Mouse (Mus musculus): Measurements from ENCODE around the gene Klhdc1. TPM values are rescaled to one million over a fixed set of nuclear protein-coding genes. Genes with fewer than 3 reads are reported as not detected.
A peak's percentile ranks its signal among the peaks of the same experiment; 100 is the strongest.

The Klhdc1 gene
- polyA plus RNA-seq, 1 experiment from 2014 or later: 5.5 TPM

DNA sequence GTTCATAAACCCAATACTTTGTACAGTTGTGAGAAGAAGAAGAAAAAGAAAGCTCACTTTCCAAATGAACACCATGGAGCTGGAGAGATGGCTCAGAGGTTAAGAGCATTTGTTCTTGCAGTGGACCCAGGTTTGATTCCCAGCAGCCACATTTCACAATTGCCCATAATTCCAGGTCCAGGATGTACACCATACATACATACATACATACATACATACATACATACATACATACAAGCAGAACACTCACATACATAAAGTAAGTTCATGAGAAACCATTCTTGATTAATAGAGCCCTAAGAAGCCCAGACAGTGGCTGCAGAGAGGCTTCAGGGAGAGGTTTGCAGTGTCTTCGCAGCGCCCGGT, 412 bp downstream of the Klhdc1 start:
- Histone ChIP-seq H3K4me3 (replicated peaks) (peak overlapping the region; percentile 70), H3K4me1 (peaks cover 10% of the 10 kb centered on the region; the same call in 1 of the 2 replicates), H3K27me3 (no peaks in the 10 kb centered on the region), H3K9me3 (no peaks in the 10 kb centered on the region), H3K4me2 (peak overlapping the region; percentile 70), H3K27ac (peak overlapping the region; percentile 77), H3K36me3 (replicated peaks) (no peaks in the 10 kb centered on the region), H3K9ac (peak overlapping the region; percentile 84)
- WGBS: 7% methylated on average over 3 of the region's 3 CpGs
- no peak for ATAC-seq (ENCODE audit: low FRiP score)

DNA sequence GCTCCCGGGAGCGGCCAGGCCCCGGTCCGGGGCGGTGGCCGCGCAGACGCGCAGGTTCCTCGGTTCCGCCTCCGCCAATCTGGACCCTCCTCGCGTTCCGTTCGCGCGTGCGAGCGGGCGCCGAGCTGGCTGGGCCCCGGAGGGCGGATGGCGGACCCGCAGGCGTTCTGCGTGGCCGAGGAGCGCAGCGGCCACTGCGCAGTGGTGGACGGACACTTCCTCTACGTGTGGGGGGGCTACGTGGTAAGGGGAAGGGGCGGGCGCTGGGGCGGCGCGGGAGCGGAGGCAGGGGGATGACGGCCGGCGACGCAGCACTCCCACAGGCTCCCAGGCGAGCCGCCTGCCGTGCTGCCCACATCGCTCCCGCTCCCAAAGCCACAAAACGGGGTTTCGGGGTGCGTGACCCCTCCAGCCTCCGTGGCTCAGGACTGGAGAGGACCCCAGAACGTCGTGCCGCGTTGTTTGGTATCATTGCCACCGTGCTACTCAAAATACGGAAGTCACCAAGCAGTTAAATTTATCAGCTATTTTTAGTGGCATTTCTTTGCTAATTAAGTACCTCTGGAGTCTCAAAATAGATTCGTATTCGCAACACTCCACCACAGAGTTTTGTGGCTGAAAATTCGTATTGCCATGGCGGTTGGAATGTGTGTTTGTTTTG, 925 bp downstream of the Klhdc1 start:
- peak; percentile 93 for ATAC-seq (ENCODE audit: low FRiP score)
- H3K36me3 ChIP-seq (replicated peaks): no peaks in the 10 kb centered on the region
- H3K9me3 ChIP-seq: no peaks in the 10 kb centered on the region
- under 1% methylated on average over 64 of the region's 64 CpGs for WGBS
- H3K9ac ChIP-seq: peak overlapping the region; percentile 84
- H3K27me3 ChIP-seq: no peaks in the 10 kb centered on the region
- H3K4me1 ChIP-seq: peaks cover 10% of the 10 kb centered on the region; the same call in 1 of the 2 replicates
- peak overlapping the region; percentile 70 for H3K4me2 ChIP-seq
- peak overlapping the region; percentile 77 for H3K27ac ChIP-seq
- peak overlapping the region; percentile 70 for H3K4me3 ChIP-seq (replicated peaks)

DNA sequence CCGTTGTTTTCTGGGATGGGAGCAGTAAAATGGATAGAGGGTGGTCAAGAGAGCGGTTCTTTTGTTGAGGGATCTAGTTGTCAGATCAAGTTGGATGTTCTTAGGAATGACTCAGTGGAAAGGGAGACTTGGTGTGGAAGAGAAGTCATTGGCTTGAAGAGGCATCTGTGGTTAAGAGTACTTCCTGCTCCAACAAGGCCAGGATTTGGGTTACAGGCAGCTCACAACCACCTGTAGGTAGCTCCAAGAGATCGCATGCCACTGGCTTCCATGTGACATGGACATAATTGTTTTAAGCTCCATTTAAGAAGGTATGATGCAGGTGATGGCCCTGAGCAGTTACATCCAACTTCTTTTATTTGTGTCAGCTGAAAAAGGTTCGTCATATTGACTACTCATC, 8.8 kb downstream of the Klhdc1 start:
- no peaks in the 10 kb centered on the region for H3K27me3 ChIP-seq
- no peaks in the 10 kb centered on the region for H3K36me3 ChIP-seq (replicated peaks)
- no peak overlapping the region for H3K4me3 ChIP-seq (replicated peaks)
- no peaks in the 10 kb centered on the region for H3K4me1 ChIP-seq
- H3K9ac ChIP-seq: no peak overlapping the region
- H3K9me3 ChIP-seq: no peaks in the 10 kb centered on the region
- 88% methylated on average over 4 of the region's 4 CpGs for WGBS
- no peak overlapping the region for H3K4me2 ChIP-seq
- ATAC-seq (ENCODE audit: low FRiP score): no peak
- H3K27ac ChIP-seq: no peak overlapping the region

- Histone ChIP-seq H3K27me3 (no peaks in the 10 kb centered on the region), H3K9me3 (no peaks in the 10 kb centered on the region), H3K27ac (no peak overlapping the region), H3K4me2 (no peak overlapping the region), H3K4me3 (replicated peaks) (no peak overlapping the region), H3K9ac (no peak overlapping the region), H3K36me3 (replicated peaks) (no peaks in the 10 kb centered on the region), H3K4me1 (no peaks in the 10 kb centered on the region)
- no peak for ATAC-seq (ENCODE audit: low FRiP score)
- 81% methylated on average over 8 of the region's 8 CpGs for WGBS
Measured at GRCm38 (mm10) chr12:69250756-69251155, 9.8 kb downstream of the Klhdc1 start.

DNA sequence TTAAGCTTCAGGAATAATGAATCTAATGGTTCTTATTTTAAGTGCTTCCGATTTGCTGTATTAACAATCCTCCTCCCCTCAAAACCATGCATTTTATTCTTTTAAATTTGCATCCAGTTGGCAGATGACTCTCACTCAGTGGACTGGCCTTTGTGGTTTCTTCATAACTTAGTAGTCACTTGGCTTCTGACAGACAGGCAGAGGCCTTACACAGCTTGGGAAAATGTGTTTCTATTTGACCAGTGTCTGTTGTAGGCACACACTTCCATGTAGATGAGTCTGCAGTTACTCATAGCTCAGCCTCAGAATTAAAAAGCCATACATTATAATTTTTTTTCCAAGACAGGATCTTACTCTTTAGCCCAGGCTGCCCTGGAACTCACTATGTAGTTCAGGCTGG, 12.8 kb downstream of the Klhdc1 start:
- no peaks in the 10 kb centered on the region for H3K36me3 ChIP-seq (replicated peaks)
- no peaks in the 10 kb centered on the region for H3K4me1 ChIP-seq
- no peak overlapping the region for H3K4me3 ChIP-seq (replicated peaks)
- no peaks in the 10 kb centered on the region for H3K27me3 ChIP-seq
- ATAC-seq (ENCODE audit: low FRiP score): no peak
- H3K9me3 ChIP-seq: no peaks in the 10 kb centered on the region
- H3K27ac ChIP-seq: no peak overlapping the region
- WGBS: 94% methylated on average over 1 of the region's 1 CpGs
- H3K4me2 ChIP-seq: no peak overlapping the region
- H3K9ac ChIP-seq: no peak overlapping the region

DNA sequence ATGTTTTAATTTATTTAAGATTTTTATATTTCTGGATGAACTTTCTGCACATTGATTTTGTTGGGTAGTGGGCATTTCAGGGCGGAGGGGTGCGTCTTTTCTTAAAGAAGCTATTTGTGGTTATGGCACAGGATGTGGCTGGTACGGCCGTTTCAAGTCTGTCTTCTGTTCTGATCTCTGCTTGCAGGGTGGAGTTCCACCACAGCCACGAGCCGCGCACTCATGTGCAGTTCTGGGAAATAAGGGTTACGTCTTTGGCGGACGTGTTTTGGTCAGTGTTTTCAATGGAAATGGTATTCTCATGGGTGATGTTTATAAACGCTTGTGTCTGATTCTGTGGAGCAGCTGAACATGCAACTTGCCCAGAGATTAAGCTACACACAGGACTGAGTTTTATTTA, 16.9 kb downstream of the Klhdc1 start:
- H3K27ac ChIP-seq: no peak overlapping the region
- no peaks in the 10 kb centered on the region for H3K4me1 ChIP-seq
- ATAC-seq (ENCODE audit: low FRiP score): no peak
- 86% methylated on average over 11 of the region's 11 CpGs for WGBS
- H3K9ac ChIP-seq: no peak overlapping the region
- no peaks in the 10 kb centered on the region for H3K36me3 ChIP-seq (replicated peaks)
- H3K9me3 ChIP-seq: no peaks in the 10 kb centered on the region
- H3K27me3 ChIP-seq: no peaks in the 10 kb centered on the region
- H3K4me2 ChIP-seq: no peak overlapping the region
- no peak overlapping the region for H3K4me3 ChIP-seq (replicated peaks)

DNA sequence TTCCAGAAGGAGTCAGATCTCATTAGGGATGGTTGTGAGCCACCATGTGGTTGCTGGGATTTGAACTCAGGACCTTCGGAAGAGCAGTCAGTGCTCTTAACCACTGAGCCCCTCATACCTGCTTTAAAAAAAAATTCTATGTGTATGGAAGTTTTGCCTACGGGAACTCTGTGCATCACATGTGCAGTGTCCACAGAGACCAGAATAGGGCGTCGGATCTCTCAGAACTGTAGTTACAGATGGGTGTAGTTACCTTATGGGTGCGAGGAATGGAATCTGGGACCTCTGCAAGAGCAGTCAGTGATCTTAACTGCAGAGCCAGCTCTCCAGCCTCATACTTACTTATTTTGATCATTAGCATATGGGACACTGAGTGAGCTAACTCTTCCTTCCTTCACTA, 21.3 kb downstream of the Klhdc1 start:
- Histone ChIP-seq H3K36me3 (replicated peaks) (no peaks in the 10 kb centered on the region), H3K4me3 (replicated peaks) (no peak overlapping the region), H3K4me1 (no peaks in the 10 kb centered on the region), H3K4me2 (no peak overlapping the region), H3K27me3 (no peaks in the 10 kb centered on the region), H3K9me3 (no peaks in the 10 kb centered on the region), H3K9ac (no peak overlapping the region), H3K27ac (no peak overlapping the region)
- 94% methylated on average over 5 of the region's 5 CpGs for WGBS
- no peak for ATAC-seq (ENCODE audit: low FRiP score)

GRCm38 (mm10) chr12:69265031-69265430, 24.1 kb downstream of the Klhdc1 start:
- no peaks in the 10 kb centered on the region for H3K4me1 ChIP-seq
- no peaks in the 10 kb centered on the region for H3K27me3 ChIP-seq
- no peak overlapping the region for H3K9ac ChIP-seq
- H3K27ac ChIP-seq: no peak overlapping the region
- WGBS: 92% methylated on average over 3 of the region's 3 CpGs
- no peak overlapping the region for H3K4me2 ChIP-seq
- no peak overlapping the region for H3K4me3 ChIP-seq (replicated peaks)
- no peaks in the 10 kb centered on the region for H3K9me3 ChIP-seq
- no peak for ATAC-seq (ENCODE audit: low FRiP score)
- H3K36me3 ChIP-seq (replicated peaks): no peaks in the 10 kb centered on the region

DNA sequence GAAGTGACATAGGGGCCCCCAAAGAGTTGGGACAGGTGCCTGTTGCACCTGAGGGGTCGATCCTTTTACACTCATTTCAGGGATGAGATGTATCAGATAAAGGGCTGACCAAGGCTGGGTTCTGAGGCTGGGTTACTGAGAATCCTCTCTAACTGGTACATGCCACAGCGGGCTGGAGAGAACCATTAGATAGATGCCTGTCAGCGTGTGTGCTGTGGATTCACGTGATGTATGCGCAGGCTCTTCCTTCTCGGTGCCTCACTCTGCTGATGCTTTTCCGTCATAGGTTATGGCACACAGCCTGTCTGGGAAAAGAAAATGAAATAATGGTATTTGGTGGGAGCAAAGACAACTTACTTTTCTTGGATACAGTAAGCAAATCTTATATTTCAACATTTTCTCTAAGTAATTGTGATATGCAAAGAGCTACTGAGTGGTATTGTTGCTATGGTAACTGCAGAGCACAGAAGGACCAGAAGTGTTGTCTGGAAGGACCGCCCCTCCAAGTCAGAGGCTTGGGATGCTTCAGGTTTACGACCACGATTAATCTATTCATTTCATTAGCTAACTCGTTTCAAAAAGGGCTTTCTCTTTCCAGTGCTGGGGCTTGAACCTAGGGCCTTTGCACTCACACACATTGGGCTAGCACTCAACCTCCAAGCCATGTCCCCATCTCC, 27.1 kb downstream of the Klhdc1 start:
- no peaks in the 10 kb centered on the region for H3K36me3 ChIP-seq (replicated peaks)
- H3K9ac ChIP-seq: no peak overlapping the region
- WGBS: 76% methylated on average over 11 of the region's 11 CpGs
- no peaks in the 10 kb centered on the region for H3K27me3 ChIP-seq
- no peak overlapping the region for H3K27ac ChIP-seq
- no peak overlapping the region for H3K4me2 ChIP-seq
- ATAC-seq (ENCODE audit: low FRiP score): no peak
- H3K9me3 ChIP-seq: no peaks in the 10 kb centered on the region
- no peaks in the 10 kb centered on the region for H3K4me1 ChIP-seq
- H3K4me3 ChIP-seq (replicated peaks): no peak overlapping the region

- Histone ChIP-seq H3K27me3 (no peaks in the 10 kb centered on the region), H3K4me2 (no peak overlapping the region), H3K27ac (no peak overlapping the region), H3K36me3 (replicated peaks) (no peaks in the 10 kb centered on the region), H3K9me3 (no peaks in the 10 kb centered on the region), H3K4me1 (no peaks in the 10 kb centered on the region), H3K4me3 (replicated peaks) (no peak overlapping the region), H3K9ac (no peak overlapping the region)
- ATAC-seq (ENCODE audit: low FRiP score): no peak
- WGBS: 72% methylated on average over 2 of the region's 2 CpGs
Measured at GRCm38 (mm10) chr12:69268956-69269355, 28.0 kb downstream of the Klhdc1 start.

GRCm38 (mm10) chr12:69279931-69280469, 39.0 kb downstream of the Klhdc1 start:
- no peak overlapping the region for H3K9ac ChIP-seq
- no peak for ATAC-seq (ENCODE audit: low FRiP score)
- no peak overlapping the region for H3K4me2 ChIP-seq
- H3K4me3 ChIP-seq (replicated peaks): no peak overlapping the region
- H3K4me1 ChIP-seq: no peaks in the 10 kb centered on the region
- H3K9me3 ChIP-seq: no peaks in the 10 kb centered on the region
- 59% methylated on average over 1 of the region's 1 CpGs for WGBS
- no peaks in the 10 kb centered on the region for H3K27me3 ChIP-seq
- H3K36me3 ChIP-seq (replicated peaks): no peaks in the 10 kb centered on the region
- no peak overlapping the region for H3K27ac ChIP-seq

DNA sequence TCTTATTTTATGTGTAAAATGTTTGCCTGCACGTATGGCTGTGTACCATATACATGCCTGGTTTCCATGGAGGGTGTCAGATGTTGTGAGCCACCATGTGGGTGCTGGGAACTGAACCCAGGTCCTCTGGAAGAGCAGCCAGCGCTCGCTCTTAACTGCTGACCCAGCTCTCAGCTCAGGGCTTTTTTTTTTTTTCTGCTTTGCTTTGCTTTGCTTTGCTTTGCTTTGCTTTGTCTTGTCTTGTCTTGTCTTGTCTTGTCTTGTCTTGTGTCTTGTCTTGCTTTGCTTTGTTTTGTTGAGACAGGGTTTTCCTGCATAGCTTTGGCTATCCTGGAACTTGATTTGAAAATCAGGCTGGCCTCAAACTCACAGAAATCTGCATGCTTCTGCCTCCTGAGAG, 39.9 kb downstream of the Klhdc1 start:
- no peaks in the 10 kb centered on the region for H3K27me3 ChIP-seq
- no peak overlapping the region for H3K4me2 ChIP-seq
- no peak overlapping the region for H3K9ac ChIP-seq
- no peaks in the 10 kb centered on the region for H3K9me3 ChIP-seq
- ATAC-seq (ENCODE audit: low FRiP score): no peak
- 90% methylated on average over 3 of the region's 3 CpGs for WGBS
- no peak overlapping the region for H3K27ac ChIP-seq
- H3K36me3 ChIP-seq (replicated peaks): no peaks in the 10 kb centered on the region
- no peak overlapping the region for H3K4me3 ChIP-seq (replicated peaks)
- H3K4me1 ChIP-seq: no peaks in the 10 kb centered on the region

- H3K4me2 ChIP-seq: no peak overlapping the region
Measured at GRCm38 (mm10) chr12:69283146-69283545, 42.2 kb downstream of the Klhdc1 start.

More at GRCm38 (mm10) chr12:69283146-69283545, 42.2 kb downstream of the Klhdc1 start:
- Histone ChIP-seq H3K9me3 (no peaks in the 10 kb centered on the region), H3K36me3 (replicated peaks) (no peaks in the 10 kb centered on the region), H3K4me3 (replicated peaks) (no peak overlapping the region), H3K4me1 (no peaks in the 10 kb centered on the region), H3K27me3 (no peaks in the 10 kb centered on the region), H3K9ac (no peak overlapping the region), H3K27ac (no peak overlapping the region)
- no peak for ATAC-seq (ENCODE audit: low FRiP score)
- WGBS: 83% methylated on average over 7 of the region's 7 CpGs

Measured in forebrain, embryonic 12.5 days (tissue).